Mouse (Mus musculus): ENCODE data around the gene Snupn.
A peak's percentile ranks its signal among the peaks of the same experiment; 100 is the strongest.
"Not testable (repeated sequence)": the region's sequence is repeated elsewhere in the genome, so short reads cannot be mapped to it uniquely, and the experiment has no call there.

The Snupn gene

DNA sequence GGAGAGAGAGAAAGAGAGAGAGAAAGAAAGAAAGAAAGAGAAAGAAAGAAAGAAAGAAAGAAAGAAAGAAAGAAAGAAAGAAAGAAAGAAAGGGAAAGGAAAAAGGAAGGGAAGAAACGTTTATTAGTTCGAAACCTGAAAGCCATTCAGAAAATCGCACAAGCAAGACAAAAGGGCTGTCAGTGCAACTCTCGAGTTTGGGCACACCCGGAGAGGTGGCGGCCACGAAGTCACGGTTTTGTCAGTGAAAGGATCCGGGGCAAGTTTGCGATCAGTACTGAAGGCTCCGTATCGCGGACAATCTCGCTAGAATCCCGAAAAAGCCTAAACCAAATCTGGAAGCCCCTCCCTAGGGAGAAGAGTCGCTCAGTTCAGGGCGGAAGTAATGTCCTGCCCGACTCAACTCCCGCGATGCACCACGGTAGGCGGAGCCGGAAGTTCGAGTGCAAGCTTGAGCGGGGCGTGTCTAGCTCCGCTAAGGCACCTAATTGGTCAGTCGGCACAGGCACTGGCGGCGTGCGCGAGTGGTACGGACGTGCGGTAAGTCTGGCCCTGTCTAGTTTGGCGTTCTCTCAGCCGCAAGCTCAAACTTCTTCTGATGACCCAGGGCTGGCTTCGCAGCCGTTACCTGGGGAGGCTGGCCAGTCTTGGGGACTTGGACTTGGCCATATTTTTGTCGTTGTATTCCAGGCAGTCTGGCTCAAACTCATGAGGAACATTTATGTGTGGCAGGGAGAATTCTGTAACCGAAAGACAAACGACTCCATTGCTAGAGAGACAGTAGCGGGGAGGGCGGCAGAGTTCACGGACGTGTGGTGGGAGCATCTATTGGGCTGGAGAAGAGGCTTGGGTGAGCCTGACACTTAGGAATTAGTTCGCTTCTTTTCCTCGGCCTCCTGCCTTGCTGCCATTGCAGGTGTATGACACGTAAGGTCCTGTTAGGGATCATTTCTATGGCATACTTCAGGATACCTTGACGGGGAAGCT lies at the start of gene Snupn:
Gene Snupn (plus strand): TSS at position 465 of the 987 bp plus-strand sequence.
- DNase-seq: peak; percentile 91

DNA sequence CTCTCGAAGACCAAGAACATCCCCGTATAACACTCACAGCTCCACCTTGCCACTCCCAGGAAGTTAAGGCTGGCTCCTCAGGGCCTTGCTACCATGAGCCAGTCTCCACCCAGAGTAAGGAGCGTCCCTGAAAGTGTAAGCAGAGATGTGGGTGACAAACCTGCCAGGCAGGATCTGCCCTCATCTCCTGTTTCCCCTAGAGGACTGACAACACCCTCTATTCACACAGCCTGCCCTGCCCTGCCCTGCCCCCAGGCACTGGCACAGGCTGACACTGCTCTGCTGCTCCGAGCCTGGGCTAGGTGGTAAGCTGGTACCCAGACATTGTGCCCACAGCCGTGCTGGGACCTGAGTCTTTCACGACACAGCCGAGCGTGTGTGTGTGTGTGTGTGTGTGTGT lies 49.5 kb upstream of the Snupn start:
- DNase-seq: no peak

DNA sequence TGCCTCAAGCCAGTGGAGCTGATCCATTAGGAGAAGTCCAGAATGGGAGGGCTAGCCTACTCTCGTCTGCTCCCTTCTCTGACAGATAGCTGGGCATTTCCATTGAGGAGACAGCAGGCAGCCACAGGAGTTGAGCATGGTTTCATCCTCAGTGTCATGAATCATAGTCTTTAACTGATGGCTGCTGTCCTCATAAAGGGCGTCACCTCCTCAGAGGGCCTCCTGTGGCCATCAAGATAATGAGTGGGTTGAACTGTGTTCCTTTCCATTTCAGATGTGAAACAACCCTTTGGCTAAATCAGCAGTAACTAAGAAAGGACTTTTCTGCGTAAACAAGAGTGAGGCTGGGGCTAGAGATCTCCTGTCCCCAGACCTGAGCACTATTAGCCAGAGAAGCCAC lies 47.0 kb upstream of the Snupn start:
- no peak for DNase-seq

DNA sequence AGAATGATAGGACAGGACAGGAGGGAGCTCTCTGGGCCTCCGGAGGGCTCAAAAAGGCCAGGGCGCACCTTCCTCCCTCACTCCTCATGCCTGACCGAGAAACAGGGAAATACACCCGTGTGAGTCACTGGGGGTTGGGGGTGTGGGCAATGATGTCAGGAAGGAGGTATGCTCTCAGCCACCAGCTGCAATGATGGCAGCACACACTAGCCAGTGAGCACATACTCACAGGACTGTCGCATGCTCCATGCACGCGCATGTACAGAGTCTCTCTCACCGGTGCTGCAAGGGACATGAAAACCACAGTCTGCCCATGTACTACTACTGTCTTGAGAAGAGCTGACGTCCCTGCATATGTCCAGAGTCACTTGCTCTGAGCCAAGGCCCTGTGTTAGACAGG lies 43.1 kb upstream of the Snupn start:
- no peak for DNase-seq

DNA sequence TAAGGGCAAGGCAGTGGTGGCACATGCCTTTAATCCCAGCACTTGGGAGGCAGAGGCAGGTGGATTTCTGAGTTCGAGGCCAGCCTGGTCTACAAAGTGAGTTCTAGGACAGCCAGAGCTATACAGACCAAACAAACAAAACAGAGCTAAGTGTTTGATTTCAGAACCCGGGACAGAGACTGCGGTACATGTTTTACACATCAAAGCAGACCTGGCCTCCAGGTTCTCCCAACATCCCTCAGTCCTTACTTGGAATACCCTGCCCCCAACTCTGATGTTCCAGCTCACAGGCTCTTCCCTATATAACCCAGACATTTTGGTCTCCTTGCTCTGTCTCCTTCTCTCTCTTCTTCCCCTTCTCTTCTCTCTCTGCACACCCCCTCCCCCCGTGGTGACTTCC lies 40.7 kb upstream of the Snupn start:
- DNase-seq: not testable (repeated sequence)

DNA sequence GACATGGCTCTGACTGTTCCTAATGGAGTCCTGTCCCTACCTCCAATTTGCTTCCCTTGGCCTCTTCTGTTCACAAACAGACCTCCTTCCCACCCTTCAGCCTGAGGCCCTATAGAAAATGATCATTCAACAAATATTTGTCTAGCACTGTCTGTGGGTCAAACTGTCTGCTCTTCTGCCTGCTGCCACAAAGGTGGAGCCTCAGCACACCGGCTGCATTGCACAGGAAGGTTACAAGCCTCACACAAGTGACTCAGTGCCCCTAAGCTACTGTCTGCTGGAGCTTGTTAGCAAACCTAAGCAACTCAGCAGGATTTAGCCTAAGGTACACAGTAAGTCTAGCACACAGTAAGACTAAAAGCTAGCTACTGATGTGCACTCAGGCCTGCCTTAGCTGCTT lies 39.7 kb upstream of the Snupn start:
- DNase-seq: no peak

DNA sequence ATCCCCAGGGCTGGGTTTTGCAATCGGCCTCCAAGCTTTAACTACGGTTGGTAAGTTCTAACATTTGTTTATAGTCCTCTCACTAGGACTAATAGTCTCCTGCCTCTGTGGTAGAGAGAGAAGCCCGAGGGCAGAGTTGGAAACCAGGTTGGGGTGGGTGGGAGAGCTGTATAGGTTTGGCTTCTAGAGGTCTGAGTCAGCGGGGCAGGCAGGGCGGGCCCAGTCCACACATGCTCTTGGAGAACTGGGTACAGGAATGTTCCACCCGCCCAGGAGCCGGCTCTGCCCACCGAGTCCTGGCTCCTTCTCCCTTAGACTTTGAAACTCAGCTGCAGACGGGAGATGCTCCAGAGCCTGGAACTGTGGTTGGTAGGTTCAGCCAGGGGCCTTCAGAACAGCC lies 36.7 kb upstream of the Snupn start:
- DNase-seq: no peak

DNA sequence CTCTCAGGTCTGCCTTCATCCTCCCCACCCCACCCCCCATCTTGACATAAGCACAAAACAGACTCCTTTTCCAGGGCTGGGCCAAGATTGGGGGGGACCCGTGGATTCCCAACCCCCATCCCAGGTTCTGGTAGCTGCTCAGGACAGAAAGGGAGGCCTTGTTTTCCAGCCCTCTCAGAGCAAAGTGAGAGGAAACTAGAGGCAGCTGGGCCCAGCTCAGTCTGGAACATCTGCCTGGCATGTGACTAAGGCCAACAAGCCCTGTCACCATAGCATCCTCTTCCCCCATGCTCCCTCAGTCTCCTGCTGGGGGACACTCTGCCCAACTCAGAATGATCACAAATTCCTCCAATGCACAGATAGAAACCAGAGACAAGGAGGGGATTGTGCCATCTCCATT lies 35.6 kb upstream of the Snupn start:
- DNase-seq: no peak

DNA sequence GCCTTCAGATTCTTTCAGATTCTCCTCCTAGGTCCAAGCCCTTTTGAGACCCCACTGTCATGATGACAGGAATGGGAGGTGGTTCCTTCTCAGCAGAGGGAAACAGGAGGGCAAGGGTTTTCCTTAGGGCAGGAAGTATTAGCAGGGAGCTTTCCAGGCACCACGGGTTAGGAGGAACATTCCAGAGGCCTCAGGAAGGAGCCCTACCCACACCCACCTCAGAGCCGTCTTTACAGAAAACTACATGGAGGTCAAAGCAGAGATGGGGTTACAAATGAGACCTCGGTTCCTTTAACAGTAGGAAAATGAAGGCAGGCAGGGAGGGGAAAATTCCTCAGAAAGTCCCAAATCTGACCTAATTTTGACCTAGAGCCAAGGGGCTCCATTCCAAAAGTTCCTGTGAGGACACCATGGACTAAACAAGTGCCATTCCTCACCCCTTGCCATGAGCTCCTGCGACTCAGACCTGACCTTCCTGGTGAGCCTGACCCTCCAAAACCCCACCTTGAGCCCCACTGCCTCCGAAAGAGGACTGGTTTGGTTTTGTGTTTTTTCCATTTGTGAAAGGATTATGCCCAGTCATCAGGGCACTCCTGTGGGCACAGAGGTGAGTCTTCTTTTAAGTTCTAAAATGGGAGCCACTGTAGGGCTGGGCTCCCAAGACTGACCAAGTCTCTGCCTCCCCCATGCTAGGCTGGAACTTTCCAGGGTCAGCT lies 34.8 kb upstream of the Snupn start:
- DNase-seq: no peak

DNA sequence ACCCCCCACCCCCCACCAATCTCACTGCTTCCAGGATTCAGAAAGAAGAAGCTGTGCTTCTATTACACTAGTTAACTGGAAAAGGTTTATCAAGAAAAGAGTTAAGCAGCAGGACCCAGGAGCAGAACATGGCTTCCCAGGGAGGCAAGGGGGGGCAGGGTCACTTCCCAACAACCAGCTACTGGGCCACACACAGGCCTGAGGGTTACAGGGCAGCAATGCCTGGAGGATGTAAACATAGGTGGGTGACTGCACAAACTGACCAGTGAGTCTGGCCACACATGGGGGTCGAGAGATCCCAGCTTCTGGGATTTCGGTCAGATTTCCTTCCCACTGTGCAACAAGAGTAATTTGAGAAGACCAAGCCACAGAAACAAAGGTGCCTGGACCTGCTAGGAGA lies 33.5 kb upstream of the Snupn start:
- no peak for DNase-seq

DNA sequence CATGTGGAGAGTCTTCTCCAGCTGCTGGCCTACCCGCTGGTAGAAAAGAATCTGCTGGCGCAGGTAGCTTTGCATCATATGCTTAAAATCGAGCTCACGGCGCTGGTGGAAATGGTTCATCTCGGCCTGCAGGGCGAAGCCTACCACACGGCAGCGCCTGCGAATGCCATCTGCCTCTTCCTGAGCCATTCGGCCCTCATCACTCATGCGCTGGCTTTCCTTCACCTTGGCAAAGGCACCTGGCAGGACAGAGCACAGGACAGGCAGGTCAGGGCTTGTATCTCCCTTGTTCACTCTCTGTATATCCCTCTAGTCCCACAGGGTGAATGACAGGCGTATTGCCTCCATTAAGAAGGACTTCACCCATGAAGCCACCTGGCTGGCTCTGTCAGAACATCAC lies 32.2 kb upstream of the Snupn start:
- DNase-seq: no peak

DNA sequence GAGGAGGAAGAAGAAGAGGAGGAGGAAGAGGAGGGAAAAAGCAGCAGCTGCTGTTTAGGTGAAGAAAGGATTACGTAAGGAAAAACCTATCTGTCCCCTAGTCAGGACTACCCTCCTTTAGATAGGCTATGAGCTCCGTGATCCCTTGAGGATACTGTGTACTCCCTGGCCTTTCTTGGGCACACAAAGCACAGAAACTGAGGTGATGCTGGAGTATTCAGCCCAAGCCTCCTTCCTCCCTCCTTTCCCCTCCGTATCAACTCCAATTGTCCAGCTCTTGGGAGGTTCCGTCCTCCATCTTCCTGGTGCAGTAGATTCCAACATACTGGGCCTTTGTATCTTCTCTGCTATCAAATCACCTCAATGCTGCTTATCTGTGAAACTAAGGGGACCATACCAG lies 27.9 kb upstream of the Snupn start:
- DNase-seq: no peak

DNA sequence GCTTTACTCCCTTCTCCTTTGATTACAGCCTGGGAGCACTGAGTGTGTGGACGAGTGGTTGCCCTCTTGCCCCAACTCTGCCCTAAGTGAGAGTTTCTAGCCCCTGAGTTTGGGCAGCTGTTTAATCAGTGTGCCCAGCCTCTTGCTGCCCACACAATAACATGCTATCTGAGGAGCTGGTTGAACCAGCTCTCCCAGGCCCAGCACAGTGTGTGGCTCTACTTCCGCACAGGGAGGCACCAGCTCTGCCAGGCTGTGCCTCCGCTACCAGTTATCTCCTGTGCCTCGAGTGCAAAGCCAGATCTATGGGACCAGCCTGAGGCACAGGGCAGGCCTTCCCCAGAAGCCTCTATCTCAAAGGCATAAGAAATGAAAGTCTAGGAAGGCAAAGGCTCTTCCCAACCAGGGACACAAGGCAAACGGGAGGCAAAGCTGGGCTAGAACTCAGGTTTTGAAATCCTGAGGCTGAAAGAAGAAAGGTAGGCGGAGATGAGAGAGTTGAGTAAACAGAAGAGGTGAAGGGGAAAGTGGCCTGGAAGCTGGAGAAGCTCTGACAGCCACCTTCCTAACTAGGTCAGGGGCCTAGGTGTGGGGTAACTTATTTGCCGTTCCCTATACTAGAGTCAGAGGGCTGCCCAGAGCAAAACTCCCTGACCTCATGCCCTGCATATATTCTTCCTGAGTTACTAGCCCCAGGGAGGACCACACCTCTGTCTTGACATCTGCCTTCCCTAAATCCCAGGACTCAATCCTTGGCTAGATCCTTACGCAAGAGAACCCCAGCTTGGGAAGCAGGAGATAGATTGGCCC lies 26.6 kb upstream of the Snupn start:
- no peak for DNase-seq

DNA sequence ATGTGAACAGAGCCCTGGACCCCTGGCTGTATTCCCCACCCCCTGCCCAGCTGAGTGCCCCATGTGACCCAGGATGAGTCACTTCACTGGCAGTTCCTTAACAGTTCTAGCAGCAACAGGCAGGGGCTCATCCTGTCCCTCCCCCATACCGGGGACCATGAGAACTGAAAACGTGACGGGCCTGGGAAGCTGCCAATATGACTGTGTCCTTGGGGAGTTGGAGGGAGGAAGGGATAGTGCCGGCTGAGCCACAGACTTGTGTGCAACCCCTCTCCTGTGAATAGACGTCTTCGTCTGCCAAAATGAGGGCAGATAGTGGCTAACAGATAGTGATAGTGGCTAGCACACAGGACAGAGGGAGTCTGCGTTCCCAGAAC lies 26.0 kb upstream of the Snupn start:
- peak; percentile 44 for DNase-seq

DNA sequence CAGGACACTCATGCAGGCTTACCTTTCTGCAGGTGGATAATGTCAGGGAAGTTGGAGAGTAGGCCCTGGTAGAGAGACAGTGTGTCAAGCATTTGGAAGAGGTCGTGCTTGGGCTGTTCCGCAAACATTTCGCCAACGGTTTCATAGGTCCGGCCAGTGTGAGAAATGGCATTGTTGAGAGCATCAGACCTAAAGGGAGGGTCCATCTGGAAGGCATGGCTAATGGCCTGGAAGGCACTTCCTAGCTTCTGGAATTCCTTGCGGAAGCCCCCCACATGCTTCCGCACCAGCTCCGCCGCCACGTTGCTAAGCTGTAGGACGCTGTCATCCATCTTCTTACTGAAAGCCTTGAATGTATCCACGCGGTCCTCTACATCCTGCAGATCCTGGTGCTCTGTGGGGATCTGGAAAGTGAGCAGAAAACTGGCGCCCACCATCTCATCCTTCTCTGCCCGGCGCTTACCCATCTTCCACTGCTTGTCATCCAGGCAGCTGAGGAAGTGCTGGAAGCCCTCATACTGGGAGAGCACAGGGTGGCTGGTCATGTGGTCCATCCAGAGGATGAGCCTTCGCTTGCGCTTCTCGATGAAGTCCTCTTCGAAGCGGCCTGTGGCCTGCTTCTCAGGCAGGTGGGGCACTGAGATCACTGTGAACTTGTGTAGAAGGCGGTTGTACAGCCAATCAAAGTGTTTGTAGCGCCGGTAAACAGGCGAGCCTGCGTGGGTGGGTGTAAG lies 25.2 kb upstream of the Snupn start:
- DNase-seq: no peak

DNA sequence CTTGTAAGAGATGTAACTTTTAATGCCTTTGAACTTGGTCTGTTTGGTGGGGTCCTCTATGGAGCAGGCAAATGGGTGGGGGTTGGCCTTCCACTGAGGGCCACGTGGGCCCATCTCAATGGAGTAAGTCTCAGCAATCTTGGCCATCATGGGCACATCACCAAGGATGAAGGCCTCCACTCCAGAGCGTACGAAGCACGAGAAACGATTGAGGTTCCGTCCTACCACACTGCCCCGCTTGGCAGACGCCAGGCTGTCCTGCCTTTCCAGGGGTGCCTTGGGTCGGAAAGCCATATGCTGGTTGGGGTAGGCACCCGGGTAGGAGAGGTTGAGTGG lies 24.7 kb upstream of the Snupn start:
- DNase-seq: no peak

DNA sequence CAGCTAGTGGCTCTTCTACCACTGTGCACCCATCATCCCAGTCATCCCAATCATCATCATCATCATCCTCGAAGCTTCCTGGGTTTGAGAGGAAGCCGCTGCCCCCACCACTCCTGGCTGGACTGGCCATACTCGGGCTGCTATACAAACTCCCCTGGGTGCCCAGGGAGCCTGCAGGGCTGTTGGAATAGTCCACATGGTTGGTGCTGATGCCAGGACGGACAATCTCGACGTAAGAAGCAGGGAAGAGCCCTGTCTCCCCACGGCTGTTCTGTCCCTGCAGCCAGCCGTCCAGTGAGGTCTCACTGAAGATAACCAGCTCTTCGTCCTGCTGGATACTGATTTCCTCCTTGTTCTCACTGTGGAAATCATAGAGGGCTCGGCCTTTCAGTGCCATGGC lies 24.3 kb upstream of the Snupn start:
- DNase-seq: no peak

DNA sequence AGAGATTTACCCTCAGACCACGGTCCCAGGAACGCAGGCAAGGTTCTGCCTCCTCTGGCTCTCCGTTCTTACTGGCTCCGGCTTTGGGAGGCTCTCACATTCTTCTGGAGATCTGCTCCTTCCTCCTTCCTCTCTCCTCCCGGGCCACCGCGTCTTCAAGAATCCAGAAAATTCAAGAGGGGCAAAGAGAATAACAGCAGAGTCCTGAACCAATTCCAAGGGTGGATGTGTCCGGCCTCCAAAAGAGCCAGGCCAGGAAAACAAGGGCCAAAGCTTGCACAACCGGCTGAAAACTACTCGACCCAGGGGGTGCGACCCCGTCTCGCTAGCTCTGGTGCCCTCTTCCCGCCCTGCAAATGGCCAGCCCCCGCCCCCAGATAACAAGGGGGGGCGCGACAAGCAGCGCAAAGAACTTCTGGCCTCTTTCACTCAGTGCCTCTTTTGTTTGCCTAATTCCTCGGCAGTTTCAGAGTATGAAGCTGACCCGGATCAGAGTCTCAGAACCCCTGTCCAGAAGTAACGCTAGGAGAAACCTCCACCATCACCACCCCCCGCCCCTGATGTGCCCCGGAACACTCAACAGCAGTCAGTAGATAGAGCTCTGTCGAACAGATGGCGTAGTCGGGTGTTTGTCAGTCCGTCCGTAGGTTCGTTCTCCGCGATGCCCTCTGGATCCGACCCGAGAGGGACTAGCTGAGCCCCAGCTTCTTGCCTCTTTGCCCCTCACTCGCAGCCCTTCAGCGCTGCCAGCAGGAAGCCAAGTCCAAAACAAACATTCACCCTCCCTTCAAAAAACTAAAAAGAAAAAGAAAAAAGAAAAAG lies 23.3 kb upstream of the Snupn start:
- no peak for DNase-seq

DNA sequence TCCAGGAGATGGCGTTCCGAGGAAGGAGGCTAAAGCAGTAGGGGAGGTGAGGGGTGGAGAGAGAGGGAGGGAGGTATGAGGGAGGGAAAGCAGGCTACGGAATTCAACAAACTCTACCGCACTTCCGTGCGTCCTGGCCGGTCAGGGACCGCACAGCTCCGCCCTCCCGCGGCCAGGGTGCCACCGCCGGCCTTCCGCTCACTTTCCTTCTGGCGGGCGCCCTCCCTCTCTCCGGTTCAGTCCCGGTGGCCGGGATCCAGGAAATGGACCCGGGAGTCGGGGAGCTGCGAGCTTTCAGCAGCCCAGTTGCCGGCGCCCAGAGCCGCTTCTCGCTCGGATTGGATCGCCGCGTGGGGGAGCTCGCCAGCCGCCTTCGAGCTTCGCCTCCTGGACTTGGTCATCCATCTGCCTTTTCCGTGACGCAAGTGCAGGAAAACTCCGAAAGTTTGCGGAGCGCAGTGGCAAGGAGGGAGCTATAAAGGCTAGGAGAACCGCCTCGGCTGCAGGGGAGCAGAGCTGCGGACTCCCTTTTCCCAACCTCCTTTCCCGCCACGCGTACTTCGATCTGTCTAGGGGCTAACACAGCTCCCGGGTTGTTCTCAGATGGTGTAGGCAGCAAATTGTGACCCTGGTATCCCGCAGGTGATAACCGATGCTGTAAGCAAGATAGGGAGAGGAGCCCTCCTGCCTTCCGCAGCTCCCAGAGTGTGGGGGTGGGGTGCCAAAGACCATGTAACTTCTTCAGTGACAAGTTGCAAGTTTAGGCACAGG lies 22.5 kb upstream of the Snupn start, which contains the start of gene Snx33:
Gene Snx33 (minus strand): TSS at position 331 of the 771 bp plus-strand sequence.
- peak; percentile 88 for DNase-seq

DNA sequence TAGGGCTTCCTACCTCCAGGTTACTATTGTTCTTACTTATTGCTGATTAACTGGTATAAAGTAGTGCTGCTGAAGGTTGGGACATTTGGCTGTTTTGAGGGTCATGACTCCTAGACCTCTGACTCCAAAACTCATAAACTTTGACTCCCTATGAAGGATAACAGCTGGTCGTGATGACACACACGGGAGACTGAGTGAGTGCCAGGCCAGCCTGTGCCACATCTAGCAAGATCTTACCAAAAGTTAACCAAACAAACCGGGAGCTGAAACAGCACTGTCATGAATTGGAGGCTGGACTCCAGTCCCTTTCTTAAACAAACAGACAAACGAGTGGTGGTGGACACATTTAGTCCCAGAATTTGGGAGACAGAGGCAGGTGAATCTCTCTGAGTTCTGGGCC lies 21.2 kb upstream of the Snupn start:
- no peak for DNase-seq

DNA sequence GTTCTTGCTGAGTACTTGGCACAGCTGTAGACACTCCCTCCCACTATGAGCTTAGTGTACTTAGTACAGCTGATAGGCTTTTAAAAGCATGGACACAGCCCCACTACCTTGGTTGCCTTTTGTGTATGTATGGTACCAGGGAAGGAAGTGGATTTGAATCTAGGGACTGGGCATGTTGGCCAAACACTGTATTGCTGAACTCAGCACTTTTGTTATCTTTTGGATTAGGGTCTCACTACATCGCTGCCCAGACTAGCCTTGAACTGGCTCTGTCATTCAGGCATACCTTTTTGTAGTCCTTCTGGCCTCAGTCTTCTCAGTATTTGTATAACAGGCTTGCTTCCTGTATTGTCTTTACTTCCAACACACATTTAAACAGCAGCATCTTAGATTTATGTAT lies 20.1 kb upstream of the Snupn start:
- DNase-seq: no peak

Measured in right cerebral cortex, postnatal 4 days (tissue).